Mouse (Mus musculus) ES-E14 (cell line): Measurements from ENCODE around the gene Chn2.

Experiments used
- CHD2 ChIP-seq: IDR thresholded peaks from 2 replicates; pipeline ENCODE4 v1.6.1; 2014; ENCODE audit warnings: mild to moderate bottlenecking, low read depth, low read length, inconsistent platforms
- HCFC1 ChIP-seq: IDR thresholded peaks from 2 replicates; pipeline ENCODE4 v1.6.1; 2012; ENCODE audit warnings: low read length, inconsistent platforms, borderline replicate concordance; ENCODE audit not compliant: insufficient read depth
- MAFK ChIP-seq: IDR thresholded peaks from 2 replicates; pipeline ENCODE4 v1.6.1; 2014; ENCODE audit warnings: mild to moderate bottlenecking, low read depth, low read length, inconsistent platforms; ENCODE audit not compliant: insufficient read depth
- ZC3H11A ChIP-seq: IDR thresholded peaks from 2 replicates; pipeline ENCODE4 v1.6.1; 2012; ENCODE audit warnings: low read depth, mild to moderate bottlenecking, inconsistent platforms, low read length, borderline replicate concordance

DNA sequence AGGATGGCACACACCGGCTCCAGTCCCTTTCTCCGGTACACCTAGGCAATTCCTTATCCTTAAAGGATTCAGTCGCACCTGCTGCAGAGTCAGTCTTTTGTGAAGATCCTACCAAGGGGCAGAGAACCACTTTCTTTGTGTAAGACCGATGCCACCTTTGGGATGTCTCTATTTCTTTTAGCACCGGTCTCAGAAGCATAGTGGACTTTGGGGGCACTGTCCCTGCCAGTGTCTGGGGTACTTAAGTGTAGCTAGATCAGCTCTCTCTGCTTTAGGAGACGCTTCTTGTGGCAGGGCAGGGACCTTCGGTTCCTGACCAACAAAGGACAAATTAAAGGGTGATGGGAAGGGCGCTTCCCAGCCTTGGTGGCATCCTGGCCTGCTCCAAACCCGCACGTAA is 488 bp upstream of the Chn2 start:
- TF ChIP-seq ZC3H11A (no peak), MAFK (no peak), CHD2 (no peak), HCFC1 (no peak)
